Mouse (Mus musculus) adrenal gland, postnatal 4 days (tissue): ENCODE data around the gene Vat1l. TPM values are rescaled to one million over a fixed set of nuclear protein-coding genes. Genes with fewer than 3 reads are reported as not detected.

ENCODE experiments used
- DNase-seq, 2 experiments: peaks; one replicate each; pipeline ENCODE4 v3.0.0; 2021 to 2022; ENCODE audit warnings: low spot score in 2 of 2, mixed read lengths in 2 of 2
- long read RNA-seq, 2 experiments: library from polyadenylated mRNA; stranded (forward); transcript quantifications; one replicate each; pipeline ENCODE4 v2.0.0; 2021
- total RNA-seq, 2 experiments: library from RNA; stranded (reverse); gene quantifications; 2 replicates each; pipeline ENCODE4 v1.2.3; 2021

Gene Vat1l
- total RNA-seq = 10 to 100 TPM; 25.7 to 35.4 TPM
- long read RNA-seq, experiment 1, partial matches to known transcripts = 3 of 8 reads
- long read RNA-seq, experiment 1, other reads (novel, unspliced or antisense) = 1 of 8 reads
- long read RNA-seq, experiment 2, transcript Vat1l-201 (9 exons, 3,666 nt) = major isoform, 11 of 15 reads
- long read RNA-seq, experiment 2, partial matches to known transcripts = 1 of 15 reads
- long read RNA-seq, experiment 2, other reads (novel, unspliced or antisense) = 3 of 15 reads

DNA sequence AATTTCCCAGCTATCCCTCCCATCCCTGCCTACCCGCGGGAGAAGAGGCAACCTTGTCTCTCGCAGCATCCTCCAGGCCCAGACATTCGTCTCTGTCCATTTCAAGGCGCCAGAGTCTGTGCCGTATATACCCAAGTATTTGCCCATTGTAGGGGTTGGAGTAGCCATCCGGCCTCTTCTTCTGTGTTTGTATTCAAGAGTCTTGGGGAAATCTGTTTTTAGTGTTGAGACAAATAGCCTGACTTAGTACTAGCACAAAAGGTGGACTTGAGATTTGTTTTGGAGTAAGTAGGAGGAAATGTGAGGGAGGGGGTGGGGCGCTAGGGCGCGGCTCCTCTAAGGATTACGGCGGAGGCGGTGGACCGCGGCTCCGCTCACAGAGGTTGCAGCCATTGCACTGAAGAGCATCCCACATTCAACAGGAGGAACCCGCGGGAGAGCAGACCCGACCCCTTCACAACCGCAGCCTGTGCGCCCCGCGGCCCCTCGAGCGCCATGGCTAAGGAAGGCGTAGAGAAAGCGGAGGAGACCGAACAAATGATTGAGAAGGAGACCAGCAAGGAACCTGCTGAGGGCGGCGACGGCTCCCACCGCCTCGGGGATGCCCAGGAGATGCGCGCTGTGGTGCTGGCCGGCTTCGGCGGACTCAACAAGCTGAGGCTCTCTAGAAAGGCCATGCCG is at the start of gene Vat1l:
Vat1l (plus strand) TSS at position 392 of the 681 bp plus-strand sequence.
- DNase-seq = no peak

DNA sequence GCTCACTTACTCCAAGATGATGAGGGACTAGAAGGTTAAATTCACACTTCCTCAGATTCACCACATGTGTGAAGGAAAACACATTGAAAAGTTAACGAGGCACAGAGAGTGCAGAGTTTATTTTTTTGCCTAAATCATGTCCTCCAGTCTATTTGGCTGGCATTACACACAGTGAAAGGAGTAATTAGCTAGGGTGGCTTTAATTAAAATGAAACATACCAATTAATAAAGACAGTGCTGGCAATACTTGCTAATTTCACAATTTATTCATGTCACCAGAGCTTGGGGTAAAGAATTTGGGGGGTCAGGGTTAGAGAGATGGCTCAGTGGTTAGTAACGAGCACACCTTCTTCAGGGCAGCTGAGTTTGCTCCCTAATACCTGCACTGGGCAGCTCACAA is 46.8 kb upstream of the Vat1l start:
- DNase-seq = no peak

DNA sequence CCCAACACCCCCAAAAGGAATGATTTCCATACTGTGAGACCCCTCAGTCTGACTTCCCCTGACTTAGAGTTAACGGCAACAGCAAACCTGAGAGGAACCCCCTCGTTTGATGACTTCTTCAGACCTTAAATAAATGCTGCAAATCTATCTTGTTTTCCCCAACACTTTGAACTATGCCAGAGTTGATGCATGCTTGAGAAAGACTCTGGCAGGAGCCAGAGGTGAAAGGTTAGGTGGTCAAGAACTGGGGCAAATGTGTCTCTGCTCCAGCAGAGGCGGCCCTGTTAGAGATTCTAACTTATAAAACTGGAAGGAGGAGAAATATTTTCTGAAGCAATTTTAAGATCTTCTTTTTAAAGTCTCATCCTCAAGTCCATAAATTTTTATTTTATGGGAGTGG is 45.7 kb upstream of the Vat1l start:
- DNase-seq = no peak

DNA sequence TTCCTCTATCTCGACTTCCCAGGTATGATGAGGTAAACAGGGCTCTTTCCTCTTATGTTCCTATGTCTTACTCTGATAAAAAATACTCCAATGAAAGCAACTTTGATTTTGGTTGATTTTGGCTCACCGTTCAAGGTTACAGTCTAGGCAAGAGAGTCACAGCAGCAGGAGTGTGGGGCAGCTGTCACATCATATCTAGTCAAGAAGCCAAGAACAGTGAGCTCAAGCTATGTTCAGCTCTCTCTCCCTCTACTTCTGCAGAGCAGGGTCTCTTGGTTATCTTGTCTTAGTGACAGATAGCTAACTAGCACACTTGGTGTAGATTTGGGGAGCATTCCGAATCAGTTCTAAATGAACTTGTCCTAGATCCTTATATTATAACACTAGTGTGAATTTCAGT is 41.5 kb upstream of the Vat1l start:
- no peak for DNase-seq

DNA sequence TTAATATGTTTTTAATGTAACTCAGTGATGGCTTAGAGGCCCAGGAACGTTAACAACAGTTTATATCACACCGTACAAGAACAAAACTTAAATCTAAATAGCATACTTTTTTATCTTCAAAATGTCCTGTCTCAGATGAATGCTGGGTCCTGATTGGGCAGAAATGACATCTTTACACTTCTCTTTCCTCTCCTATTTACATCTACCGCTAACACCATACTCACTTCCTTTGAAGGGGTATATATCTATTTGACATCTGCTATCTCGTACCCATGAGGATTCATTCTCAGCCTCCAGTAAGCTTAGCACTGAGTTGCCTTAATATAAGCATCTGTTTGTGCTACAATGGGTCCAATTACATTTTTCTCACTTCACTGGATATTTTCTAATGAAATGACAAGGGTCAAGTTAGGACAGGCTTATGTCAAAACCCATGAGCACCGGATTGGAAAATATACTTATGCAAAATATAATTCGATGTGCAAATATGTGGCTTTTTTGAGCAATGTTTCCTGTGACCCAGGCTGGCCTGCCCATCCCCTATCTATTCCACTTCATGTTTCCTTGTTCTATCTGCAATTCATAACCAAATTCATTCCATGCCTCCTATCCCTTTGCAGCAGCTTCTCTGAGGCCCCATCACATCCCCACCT is 40.8 kb upstream of the Vat1l start:
- no peak for DNase-seq

GRCm38 (mm10) chr8:114165741-114166140 is 39.7 kb upstream of the Vat1l start:
- no peak for DNase-seq

GRCm38 (mm10) chr8:114176721-114177120 is 28.7 kb upstream of the Vat1l start:
- no peak for DNase-seq

GRCm38 (mm10) chr8:114193334-114193733 is 12.1 kb upstream of the Vat1l start:
- DNase-seq = no peak

DNA sequence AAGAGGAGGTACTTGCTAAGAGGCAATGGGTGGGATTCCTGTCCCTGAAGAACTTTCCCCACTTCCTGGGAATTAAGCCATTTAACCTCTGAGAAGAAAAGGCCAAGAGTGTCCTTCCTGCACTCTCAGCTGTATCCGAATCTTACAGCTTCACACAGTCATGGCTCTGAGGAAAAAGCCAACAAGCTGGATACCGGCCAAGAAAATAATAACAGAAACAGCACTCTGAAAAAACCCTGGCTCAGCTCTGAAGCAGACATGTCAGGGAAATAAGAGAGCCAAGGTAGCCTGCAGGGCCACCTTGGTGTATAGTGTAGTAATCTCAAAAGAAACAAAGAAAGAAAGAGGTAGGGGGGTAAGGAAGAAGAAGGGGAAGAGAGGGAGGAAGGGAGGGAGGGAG is 6.4 kb upstream of the Vat1l start:
- DNase-seq = no peak

- no peak for DNase-seq
Measured at GRCm38 (mm10) chr8:114206421-114206983, 1.1 kb downstream of the Vat1l start.

- no peak for DNase-seq
Measured at GRCm38 (mm10) chr8:114207026-114207425, 1.6 kb downstream of the Vat1l start.

DNA sequence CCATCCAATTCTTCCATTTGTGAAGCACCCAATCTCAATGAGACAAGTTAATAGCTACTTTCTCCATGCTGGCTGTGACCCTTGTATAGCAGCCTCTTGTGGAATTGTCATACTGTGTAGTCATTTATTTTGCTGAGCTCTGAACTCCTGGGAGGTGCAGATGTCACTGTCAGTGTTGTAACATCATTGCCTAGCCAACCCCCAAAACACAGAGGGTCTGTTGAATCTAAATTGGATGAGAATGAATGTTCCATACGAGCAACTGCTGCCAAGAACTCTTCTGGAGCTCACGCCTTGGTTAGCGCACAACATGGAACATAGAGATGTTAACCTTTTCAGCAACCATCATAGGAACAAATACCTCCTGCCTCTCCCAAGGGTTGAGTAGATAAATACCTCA is 15.4 kb downstream of the Vat1l start:
- no peak for DNase-seq

GRCm38 (mm10) chr8:114222001-114222400 is 16.6 kb downstream of the Vat1l start:
- no peak for DNase-seq

DNA sequence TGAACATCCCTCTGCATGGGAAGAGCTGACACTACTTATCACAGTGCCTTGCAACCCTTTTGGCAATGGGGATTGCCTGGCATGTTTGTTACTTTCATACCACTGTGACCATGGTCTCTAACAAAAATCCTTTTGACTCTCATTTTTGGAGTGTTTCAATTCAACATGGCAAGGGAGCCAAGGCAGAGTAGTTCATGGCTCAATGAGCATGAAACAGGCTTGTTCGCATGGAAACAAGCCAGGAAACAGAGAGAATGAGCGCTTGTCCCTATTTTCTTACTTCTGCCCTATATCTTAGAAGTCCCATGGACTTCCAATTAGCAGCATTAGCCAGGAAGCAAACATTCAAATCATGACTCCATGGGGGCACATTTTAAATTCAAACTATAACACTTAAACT is 18.6 kb downstream of the Vat1l start:
- no peak for DNase-seq

GRCm38 (mm10) chr8:114251321-114252065 is 46.1 kb downstream of the Vat1l start:
- no peak for DNase-seq

DNA sequence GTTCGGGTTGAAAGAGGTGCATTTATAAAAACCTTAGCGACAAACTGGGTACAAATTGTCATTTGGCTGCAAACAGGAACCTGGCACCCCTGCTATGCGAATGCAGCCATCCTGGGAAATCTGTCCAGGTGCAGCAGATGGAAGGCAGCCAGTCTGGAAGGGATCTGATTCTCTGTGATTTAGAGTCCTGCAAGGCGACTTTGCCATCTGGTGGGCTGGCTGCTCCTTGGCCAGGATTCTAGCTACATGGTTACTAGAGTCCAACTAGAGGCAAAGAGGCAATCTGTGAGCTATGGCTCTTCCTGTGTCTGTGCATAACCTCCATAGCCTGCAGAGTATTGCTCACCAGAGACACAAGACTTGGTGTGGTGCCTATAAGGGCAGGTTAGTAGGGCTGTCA is 53.3 kb downstream of the Vat1l start:
- no peak for DNase-seq

GRCm38 (mm10) chr8:114259713-114260355 is 54.4 kb downstream of the Vat1l start:
- no peak for DNase-seq

DNA sequence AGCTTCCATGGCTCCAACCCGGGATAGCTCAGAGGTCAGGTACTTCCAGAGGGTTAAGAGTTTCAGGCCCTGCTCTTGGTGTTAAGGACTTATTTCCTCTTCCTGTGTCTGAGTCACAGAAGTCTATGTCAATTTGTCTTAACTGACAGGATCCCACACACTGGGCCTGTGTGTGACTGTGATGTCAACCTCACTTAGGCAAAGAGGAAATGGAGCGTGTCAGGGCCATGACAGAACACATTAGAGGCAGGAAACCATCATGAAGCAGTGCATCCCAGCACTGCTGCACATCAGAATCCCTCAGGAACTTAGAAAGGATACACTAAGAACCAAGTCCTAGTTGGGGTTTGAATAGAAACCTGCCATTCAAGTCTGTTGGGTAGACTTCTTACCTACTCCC is 56.9 kb downstream of the Vat1l start:
- no peak for DNase-seq

DNA sequence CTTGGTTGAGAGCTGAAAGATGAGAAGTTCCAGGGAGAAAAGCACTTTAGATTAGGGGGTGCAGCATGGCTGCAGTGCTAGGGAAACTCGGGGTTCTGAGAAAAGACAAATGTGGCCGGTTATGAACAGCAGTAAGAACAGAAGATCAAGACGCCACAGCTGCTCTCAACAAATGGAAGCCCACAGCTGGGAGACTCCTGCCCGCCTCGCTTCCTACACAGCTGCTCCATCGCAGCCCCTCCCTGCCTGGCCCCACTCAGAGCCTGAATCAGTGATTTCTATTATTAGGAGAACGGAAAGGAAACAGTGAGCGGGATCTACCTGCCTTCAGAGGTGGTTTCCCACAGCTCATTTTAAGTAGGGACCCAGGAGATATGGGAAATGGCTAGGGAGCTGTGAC is 69.1 kb downstream of the Vat1l start:
- no peak for DNase-seq

DNA sequence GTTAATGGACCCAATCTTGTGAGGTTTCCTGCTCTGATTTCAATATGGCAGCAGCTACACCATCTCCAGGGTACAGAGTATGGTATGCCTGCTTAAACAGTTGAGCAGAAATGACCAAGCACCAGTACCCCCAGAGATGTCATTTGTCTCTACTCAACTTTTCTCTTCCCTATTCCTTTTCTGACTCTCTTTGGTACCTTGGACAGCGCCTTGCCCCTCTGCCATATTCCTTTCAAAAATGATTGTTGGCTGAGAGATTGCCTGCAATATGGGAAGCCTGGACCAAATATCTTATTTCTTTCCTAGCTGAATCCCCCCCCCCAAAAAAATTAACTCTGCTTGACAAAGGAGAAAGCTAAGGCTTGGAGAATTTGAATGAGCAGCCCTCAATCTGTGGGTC is 75.7 kb downstream of the Vat1l start:
- no peak for DNase-seq
